Mouse (Mus musculus): Measurements from ENCODE around the gene Arhgap15.

GRCm38 (mm10) chr2:44152301-44152700 lies 403.7 kb downstream of the Arhgap15 start:
- TF ChIP-seq ETS1 (IDR thresholded peaks at IDR 0.05; ENCODE audit: low read depth, low read length) = no peak
- no peak for TF ChIP-seq ZC3H11A (IDR thresholded peaks at IDR 0.05; ENCODE audit: low read depth, low read length)
- TF ChIP-seq POLR2AphosphoS2 (IDR thresholded peaks at IDR 0.05; ENCODE audit: low read length) = no peak
- TF ChIP-seq CTCF (IDR thresholded peaks at IDR 0.05 in 2 of 3, conservative IDR thresholded peaks at IDR 0.05 in 1 of 3; ENCODE audit: control insufficient read depth in 1 of 3, insufficient read depth in 1 of 3, low read depth in 2 of 3, low read length in 3 of 3, poor library complexity in 1 of 3, severe bottlenecking in 1 of 3) = no peak
